Mouse (Mus musculus) erythroblast, embryonic 14.5 days (primary cell): Measurements from ENCODE around the gene Olfr315. TPM values are rescaled to one million over a fixed set of nuclear protein-coding genes. Genes with fewer than 3 reads are reported as not detected.
"Not testable (repeated sequence)": the region's sequence is repeated elsewhere in the genome, so short reads cannot be mapped to it uniquely, and the experiment has no call there.

Experiments used
- H3K27me3 ChIP-seq: 2 replicates; pipeline ENCODE4 v1.6.1; 2012; ENCODE audit warnings: inconsistent platforms; ENCODE audit not compliant: control insufficient read depth
- H3K36me3 ChIP-seq: 2 replicates; pipeline ENCODE4 v1.6.1; 2012; ENCODE audit warnings: mild to moderate bottlenecking, inconsistent platforms; ENCODE audit not compliant: control insufficient read depth
- H3K4me1 ChIP-seq: 2 replicates; pipeline ENCODE4 v1.6.1; 2012; ENCODE audit warnings: inconsistent platforms; ENCODE audit not compliant: control insufficient read depth
- H3K4me3 ChIP-seq: replicated peaks from 2 replicates; pipeline ENCODE3; 2012; ENCODE audit warnings: moderate library complexity, mild to moderate bottlenecking, inconsistent platforms
- H3K9me3 ChIP-seq: 2 replicates; pipeline ENCODE4 v1.6.1; 2012; ENCODE audit warnings: low read length, inconsistent platforms, mixed read lengths; ENCODE audit not compliant: control insufficient read depth
- GATA1 ChIP-seq: IDR thresholded peaks from 2 replicates; pipeline ENCODE4 v1.6.1; 2012; ENCODE audit warnings: low read length, inconsistent platforms, mixed read lengths
- TAL1 ChIP-seq: IDR thresholded peaks from 3 replicates; pipeline ENCODE4 v1.6.1; 2012; ENCODE audit warnings: low read length, inconsistent platforms, mixed read lengths
- polyA plus RNA-seq: library from polyadenylated mRNA; stranded (reverse); fragments of >175 nt; gene quantifications from 2 replicates; pipeline ENCODE4 v1.2.3, GENCODE M21; 2012

Gene Olfr315
- polyA plus RNA-seq, 1 experiment, result not detected

GRCm38 (mm10) chr11:58803871-58804270 lies 30.9 kb downstream of the Olfr315 start:
- TF ChIP-seq GATA1 (no peak), TAL1 (no peak)
- Histone ChIP-seq H3K4me1 (peaks cover 7% of the 10 kb centered on the region), H3K36me3 (no peaks in the 10 kb centered on the region), H3K9me3 (no peaks in the 10 kb centered on the region), H3K27me3 (no peaks in the 10 kb centered on the region), H3K4me3 (no peak overlapping the region)

- Histone ChIP-seq H3K27me3 (no peaks in the 10 kb centered on the region), H3K4me3 (no peak overlapping the region), H3K4me1 (peaks cover 7% of the 10 kb centered on the region), H3K9me3 (no peaks in the 10 kb centered on the region), H3K36me3 (no peaks in the 10 kb centered on the region)
- TF ChIP-seq GATA1 (no peak), TAL1 (no peak)
Observed at GRCm38 (mm10) chr11:58804393-58804792, 31.4 kb downstream of the Olfr315 start.

- TF ChIP-seq GATA1 (no peak), TAL1 (no peak)
- no peaks in the 10 kb centered on the region for H3K27me3 ChIP-seq
- H3K4me3 ChIP-seq, result no peak overlapping the region
- H3K9me3 ChIP-seq, result no peaks in the 10 kb centered on the region
- H3K36me3 ChIP-seq, result no peaks in the 10 kb centered on the region
- no peaks in the 10 kb centered on the region for H3K4me1 ChIP-seq
Observed at GRCm38 (mm10) chr11:58812001-58812400, 39.0 kb downstream of the Olfr315 start.

GRCm38 (mm10) chr11:58814700-58815099 lies 41.7 kb downstream of the Olfr315 start, which contains the start of gene Olfr313:
Gene Olfr313, plus strand, starts transcription at chr11:58815000.
- H3K9me3 ChIP-seq, H3K4me1 ChIP-seq, H3K27me3 ChIP-seq, H3K36me3 ChIP-seq, H3K4me3 ChIP-seq: not testable (repeated sequence)

GRCm38 (mm10) chr11:58815676-58816075 lies 42.7 kb downstream of the Olfr315 start:
- Histone ChIP-seq H3K4me1 (no peaks in the 10 kb centered on the region), H3K9me3 (no peaks in the 10 kb centered on the region), H3K27me3 (no peaks in the 10 kb centered on the region), H3K36me3 (no peaks in the 10 kb centered on the region), H3K4me3 (no peak overlapping the region)
- TF ChIP-seq TAL1 (no peak), GATA1 (no peak)

- not testable (repeated sequence) for H3K9me3 ChIP-seq, H3K4me3 ChIP-seq, H3K27me3 ChIP-seq, H3K4me1 ChIP-seq, H3K36me3 ChIP-seq
Observed at GRCm38 (mm10) chr11:58828937-58829336, 55.9 kb downstream of the Olfr315 start, which contains the start of gene Olfr312. Gene Olfr312, plus strand, starts transcription at chr11:58829237.

GRCm38 (mm10) chr11:58829764-58830163 lies 56.8 kb downstream of the Olfr315 start:
- peaks cover 3% of the 10 kb centered on the region; the same call in 1 of the 2 replicates for H3K27me3 ChIP-seq
- TF ChIP-seq GATA1 (no peak), TAL1 (no peak)

More at GRCm38 (mm10) chr11:58829764-58830163, 56.8 kb downstream of the Olfr315 start:
- Histone ChIP-seq H3K9me3 (no peaks in the 10 kb centered on the region), H3K4me1 (peaks cover 4% of the 10 kb centered on the region; the same call in 1 of the 2 replicates), H3K36me3 (no peaks in the 10 kb centered on the region), H3K4me3 (no peak overlapping the region)

Other genes with a start within 250 kb of the Olfr315 start
- gene Olfr330, start 238.4 kb upstream of the Olfr315 start, polyA plus RNA-seq, result not detected in 2 replicates
- gene Olfr329-ps, start 226.8 kb upstream of the Olfr315 start, polyA plus RNA-seq, result not detected in 2 replicates
- gene Olfr328, start 217.6 kb upstream of the Olfr315 start, polyA plus RNA-seq, result not detected in 2 replicates
- 0.02 TPM in 1 of 2 replicates, not detected in the other for gene Olfr224, start 202.6 kb upstream of the Olfr315 start, polyA plus RNA-seq
- not detected in 2 replicates for gene Olfr325, start 195.5 kb upstream of the Olfr315 start, polyA plus RNA-seq
- not detected in 2 replicates for gene Olfr324, start 178.1 kb upstream of the Olfr315 start, polyA plus RNA-seq
- gene 2210407C18Rik, start 157.1 kb upstream of the Olfr315 start, polyA plus RNA-seq, result not detected in 2 replicates
- 0.02 TPM in 1 of 2 replicates, not detected in the other for gene Olfr323, start 142.7 kb upstream of the Olfr315 start, polyA plus RNA-seq
- gene Trim58, start 132.7 kb upstream of the Olfr315 start, polyA plus RNA-seq, result 5.5 and 5.7 TPM in 2 replicates
- gene Olfr322, start 114.4 kb upstream of the Olfr315 start, polyA plus RNA-seq, result 0.04 and 0.05 TPM in 2 replicates
- gene Olfr320, start 92.1 kb upstream of the Olfr315 start, polyA plus RNA-seq, result not detected in 2 replicates
- not detected in 2 replicates for gene Olfr319, start 74.0 kb upstream of the Olfr315 start, polyA plus RNA-seq
- gene Olfr318, start 49.2 kb upstream of the Olfr315 start, polyA plus RNA-seq, result not detected in 2 replicates
- not detected in 2 replicates for gene Olfr317, start 34.0 kb upstream of the Olfr315 start, polyA plus RNA-seq
- not detected in 2 replicates for gene Olfr316, start 20.5 kb upstream of the Olfr315 start, polyA plus RNA-seq
- not detected in 2 replicates for gene Olfr314, start 9.8 kb downstream of the Olfr315 start, polyA plus RNA-seq
- gene Fam183b, start 28.8 kb downstream of the Olfr315 start, polyA plus RNA-seq, result not detected in 2 replicates
- not detected in 2 replicates for gene Olfr313, start 41.8 kb downstream of the Olfr315 start, polyA plus RNA-seq
- gene Olfr312, start 56.0 kb downstream of the Olfr315 start, polyA plus RNA-seq, result not detected in 2 replicates
- gene Olfr311, start 66.1 kb downstream of the Olfr315 start, polyA plus RNA-seq, result not detected in 2 replicates
- gene Gm12258, start 74.0 kb downstream of the Olfr315 start, polyA plus RNA-seq, result 0.01 TPM in 1 of 2 replicates, not detected in the other
- 0.04 and 0.05 TPM in 2 replicates for gene 2810021J22Rik, start 94.0 kb downstream of the Olfr315 start, polyA plus RNA-seq
- 0.07 and 0.10 TPM in 2 replicates for gene Zfp39, start 131.0 kb downstream of the Olfr315 start, polyA plus RNA-seq
- gene Btnl10, start 144.7 kb downstream of the Olfr315 start, polyA plus RNA-seq, result 3.0 and 3.5 TPM in 2 replicates
- 58.5 and 75.1 TPM in 2 replicates for gene Rnf187, start 165.7 kb downstream of the Olfr315 start, polyA plus RNA-seq
- 5.1 and 5.4 TPM in 2 replicates for gene Hist3h2ba, start 175.7 kb downstream of the Olfr315 start, polyA plus RNA-seq
- 5.7 and 9.8 TPM in 2 replicates for gene Hist3h2a, start 181.5 kb downstream of the Olfr315 start, polyA plus RNA-seq
- 0.14 TPM in 1 of 2 replicates, not detected in the other for gene Trim17, start 181.5 kb downstream of the Olfr315 start, polyA plus RNA-seq
- 1.0 and 1.2 TPM in 2 replicates for gene Trim11, start 204.9 kb downstream of the Olfr315 start, polyA plus RNA-seq